Mouse (Mus musculus) stomach, embryonic 15.5 days (tissue): ENCODE measurements around the gene Ptprn2. TPM values are rescaled to one million over a fixed set of nuclear protein-coding genes. Genes with fewer than 3 reads are reported as not detected.

Experiments
- ATAC-seq: fragments of 200-750 bp; cut with Nextera tagmentation; 2 replicates; pipeline ENCODE4 v1.8.0; 2017; ENCODE audit warnings: low read depth, moderate number of reproducible peaks, moderate TSS enrichment; ENCODE audit not compliant: insufficient read depth, low FRiP score
- H3K27ac ChIP-seq: fragments of 300-500 bp; sonication (generic); 2 replicates; pipeline ENCODE4 v1.5.1; 2015; ENCODE audit warnings: mild to moderate bottlenecking, inconsistent platforms
- H3K27me3 ChIP-seq: fragments of 300-500 bp; sonication (generic); replicated peaks from 2 replicates; pipeline ENCODE4 v1.6.1; 2015; ENCODE audit warnings: inconsistent platforms
- H3K36me3 ChIP-seq: fragments of 300-500 bp; sonication (generic); 2 replicates; pipeline ENCODE4 v1.6.1; 2015; ENCODE audit warnings: inconsistent platforms
- H3K4me1 ChIP-seq: fragments of 300-500 bp; sonication (generic); 2 replicates; pipeline ENCODE4 v1.6.1; 2015; ENCODE audit warnings: inconsistent platforms
- H3K4me2 ChIP-seq: fragments of 300-500 bp; sonication (generic); 2 replicates; pipeline ENCODE4 v1.6.1; 2015; ENCODE audit warnings: mild to moderate bottlenecking, inconsistent platforms
- H3K4me3 ChIP-seq: fragments of 300-500 bp; sonication (generic); replicated peaks from 2 replicates; pipeline ENCODE4 v1.5.1; 2015; ENCODE audit warnings: inconsistent platforms
- H3K9ac ChIP-seq: fragments of 300-500 bp; sonication (generic); 2 replicates; pipeline ENCODE4 v1.6.1; 2015; ENCODE audit warnings: inconsistent platforms
- H3K9me3 ChIP-seq: fragments of 300-500 bp; sonication (generic); 2 replicates; pipeline ENCODE4 v1.6.1; 2016; ENCODE audit warnings: inconsistent platforms
- WGBS: fragments of 180-500 bp; shearing (Covaris S2); methylation state at CpG from one replicate; pipeline ENCODE4 v1.1.7; 2015; 5-methylcytosine and 5-hydroxymethylcytosine counted together
- polyA plus RNA-seq: library from polyadenylated mRNA; unstranded; fragments of >200 nt; fragmentation: Nextera tagmentation; extraction: Ambion mirVana; gene quantifications from 2 replicates; pipeline ENCODE4 v1.2.1, GENCODE M21; 2015

The Ptprn2 gene
- polyA plus RNA-seq, 1 experiment from 2014 or later, result 3.7 TPM

- H3K36me3 ChIP-seq, result no peaks in the 10 kb centered on the region
- ATAC-seq, result no peak
- H3K27ac ChIP-seq, result no peak overlapping the region
- no peak overlapping the region for H3K4me2 ChIP-seq
- H3K9me3 ChIP-seq, result no peaks in the 10 kb centered on the region
- H3K27me3 ChIP-seq, result no peaks in the 10 kb centered on the region
- no peak overlapping the region for H3K9ac ChIP-seq
- H3K4me3 ChIP-seq, result no peak overlapping the region
- 79% methylated on average over 1 of the region's 1 CpGs for WGBS
- no peaks in the 10 kb centered on the region for H3K4me1 ChIP-seq
Measured at GRCm38 (mm10) chr12:116981315-116981714, 495.8 kb downstream of the Ptprn2 start.

DNA sequence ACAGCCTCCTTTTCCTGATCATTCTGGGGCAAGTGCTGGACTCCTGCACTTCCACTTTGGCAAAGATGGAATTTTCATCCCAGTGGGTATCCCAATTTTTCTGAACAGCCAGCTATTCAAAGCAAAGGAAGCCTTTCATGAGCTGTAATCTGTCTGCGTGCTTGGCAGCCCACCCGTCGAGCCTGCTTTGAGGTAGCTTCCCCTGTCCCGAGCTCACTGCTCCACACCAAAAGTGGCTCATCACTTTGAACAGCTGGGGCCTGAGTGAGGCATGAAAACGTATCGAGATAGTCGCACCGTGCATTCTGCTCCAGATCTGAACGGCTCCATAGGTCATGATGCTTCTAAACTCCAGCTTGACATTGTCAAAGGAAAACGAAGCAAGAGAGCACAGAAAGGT, 503.6 kb downstream of the Ptprn2 start:
- Histone ChIP-seq H3K36me3 (no peaks in the 10 kb centered on the region), H3K4me2 (no peak overlapping the region), H3K9ac (no peak overlapping the region), H3K27me3 (no peaks in the 10 kb centered on the region), H3K4me1 (no peaks in the 10 kb centered on the region), H3K4me3 (no peak overlapping the region), H3K9me3 (no peaks in the 10 kb centered on the region), H3K27ac (no peak overlapping the region)
- no peak for ATAC-seq
- WGBS, result 68% methylated on average over 10 of the region's 10 CpGs

- H3K4me2 ChIP-seq, result no peak overlapping the region
- no peaks in the 10 kb centered on the region for H3K9me3 ChIP-seq
- 82% methylated on average over 2 of the region's 2 CpGs for WGBS
- no peak overlapping the region for H3K4me3 ChIP-seq
- H3K27me3 ChIP-seq, result no peaks in the 10 kb centered on the region
- no peaks in the 10 kb centered on the region for H3K4me1 ChIP-seq
- ATAC-seq, result no peak
- no peak overlapping the region for H3K9ac ChIP-seq
- H3K27ac ChIP-seq, result no peak overlapping the region
- H3K36me3 ChIP-seq, result no peaks in the 10 kb centered on the region
Measured at GRCm38 (mm10) chr12:117001546-117002148, 516.1 kb downstream of the Ptprn2 start.

- no peak overlapping the region for H3K4me3 ChIP-seq
- no peak overlapping the region for H3K4me2 ChIP-seq
- no peaks in the 10 kb centered on the region for H3K4me1 ChIP-seq
- no peaks in the 10 kb centered on the region for H3K27me3 ChIP-seq
- H3K27ac ChIP-seq, result no peak overlapping the region
- no peaks in the 10 kb centered on the region for H3K36me3 ChIP-seq
- H3K9ac ChIP-seq, result no peak overlapping the region
- H3K9me3 ChIP-seq, result no peaks in the 10 kb centered on the region
- WGBS, result 76% methylated on average over 15 of the region's 15 CpGs
- no peak for ATAC-seq
Measured at GRCm38 (mm10) chr12:117016753-117017595, 531.5 kb downstream of the Ptprn2 start.

DNA sequence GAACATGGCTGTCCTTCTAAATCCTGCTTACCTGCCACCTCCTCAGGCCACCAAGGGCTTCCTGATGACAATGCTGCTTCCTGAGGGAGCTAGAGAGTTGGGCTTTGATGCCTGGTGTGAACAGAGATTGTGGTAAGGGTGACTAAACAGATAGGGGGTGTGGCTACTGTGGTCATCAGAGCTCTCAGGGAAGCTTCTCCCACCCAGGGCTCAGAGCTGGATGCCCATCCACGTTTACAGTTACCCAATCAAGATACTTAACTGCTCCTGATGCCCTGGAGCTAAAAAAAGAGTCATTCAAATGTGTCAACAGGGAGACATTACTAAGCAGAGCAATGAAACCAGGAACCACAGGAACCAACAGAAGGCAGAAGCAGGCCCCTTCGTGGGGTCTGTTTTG, 532.4 kb downstream of the Ptprn2 start:
- 26% methylated on average over 2 of the region's 2 CpGs for WGBS

DNA sequence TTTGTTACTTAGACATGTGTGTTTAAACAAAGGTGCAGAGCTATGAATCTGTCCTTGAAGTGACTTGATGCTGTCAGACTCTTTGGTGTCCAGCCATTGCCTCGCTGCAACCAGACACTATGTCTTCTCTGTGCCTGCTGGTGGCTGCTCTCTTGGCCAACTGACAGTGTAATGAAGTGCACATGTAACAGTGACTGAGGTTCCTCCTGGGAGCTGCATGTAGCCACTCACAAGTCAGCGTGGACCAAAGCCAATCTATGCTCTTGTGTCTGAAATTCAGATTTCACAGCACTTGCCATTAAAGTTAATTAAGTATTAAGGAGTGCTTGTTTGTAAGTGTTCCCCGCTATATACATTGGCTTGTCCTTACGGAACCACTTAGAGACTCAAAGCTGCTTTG, 537.7 kb downstream of the Ptprn2 start:
- 83% methylated on average over 4 of the region's 4 CpGs for WGBS
- ATAC-seq, result no peak

More for the DNA sequence above, 532.4 kb downstream of the Ptprn2 start:
- Histone ChIP-seq H3K4me3 (no peak overlapping the region), H3K27ac (no peak overlapping the region), H3K9ac (no peak overlapping the region), H3K4me2 (no peak overlapping the region), H3K27me3 (no peaks in the 10 kb centered on the region), H3K9me3 (no peaks in the 10 kb centered on the region), H3K4me1 (no peaks in the 10 kb centered on the region), H3K36me3 (no peaks in the 10 kb centered on the region)
- no peak for ATAC-seq

GRCm38 (mm10) chr12:117024916-117025315, 539.4 kb downstream of the Ptprn2 start:
- WGBS, result 67% methylated on average over 4 of the region's 4 CpGs
- no peaks in the 10 kb centered on the region for H3K9me3 ChIP-seq
- no peak overlapping the region for H3K4me2 ChIP-seq
- H3K4me1 ChIP-seq, result no peaks in the 10 kb centered on the region
- H3K27me3 ChIP-seq, result no peaks in the 10 kb centered on the region
- no peak overlapping the region for H3K4me3 ChIP-seq
- H3K27ac ChIP-seq, result no peak overlapping the region
- H3K9ac ChIP-seq, result no peak overlapping the region
- no peaks in the 10 kb centered on the region for H3K36me3 ChIP-seq
- ATAC-seq, result no peak

More for the DNA sequence above, 537.7 kb downstream of the Ptprn2 start:
- Histone ChIP-seq H3K4me3 (no peak overlapping the region), H3K27me3 (no peaks in the 10 kb centered on the region), H3K9me3 (no peaks in the 10 kb centered on the region), H3K4me1 (no peaks in the 10 kb centered on the region), H3K9ac (no peak overlapping the region), H3K27ac (no peak overlapping the region), H3K4me2 (no peak overlapping the region), H3K36me3 (no peaks in the 10 kb centered on the region)

DNA sequence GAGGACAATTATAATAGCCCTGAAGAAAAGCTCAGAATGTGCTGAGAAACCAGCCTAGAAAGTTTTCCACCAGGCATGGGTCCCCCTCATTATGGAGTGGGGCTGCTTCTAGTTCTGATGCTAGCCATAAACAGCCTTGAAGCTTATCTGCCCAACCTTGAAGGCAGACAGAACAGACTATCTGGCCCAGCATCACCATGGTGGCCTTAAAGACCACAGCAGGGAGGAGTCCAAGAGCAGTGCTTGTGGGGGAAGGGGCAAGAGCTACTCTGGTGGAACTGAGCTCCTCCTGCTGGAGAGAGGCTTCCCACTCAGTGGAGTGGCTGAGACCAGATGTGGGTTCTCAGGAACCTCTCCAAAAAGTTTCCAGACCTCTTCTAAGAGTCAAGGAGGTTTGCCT, 540.2 kb downstream of the Ptprn2 start:
- H3K4me1 ChIP-seq, result no peaks in the 10 kb centered on the region
- H3K9ac ChIP-seq, result no peak overlapping the region
- H3K27me3 ChIP-seq, result no peaks in the 10 kb centered on the region
- no peaks in the 10 kb centered on the region for H3K9me3 ChIP-seq
- no peak overlapping the region for H3K4me2 ChIP-seq
- H3K36me3 ChIP-seq, result no peaks in the 10 kb centered on the region
- no peak for ATAC-seq
- no peak overlapping the region for H3K4me3 ChIP-seq
- H3K27ac ChIP-seq, result no peak overlapping the region

- Histone ChIP-seq H3K36me3 (no peaks in the 10 kb centered on the region), H3K4me3 (no peak overlapping the region), H3K27me3 (no peaks in the 10 kb centered on the region), H3K4me1 (no peaks in the 10 kb centered on the region), H3K4me2 (no peak overlapping the region), H3K9ac (no peak overlapping the region), H3K9me3 (no peaks in the 10 kb centered on the region), H3K27ac (no peak overlapping the region)
- WGBS, result 82% methylated on average over 6 of the region's 6 CpGs
- no peak for ATAC-seq
Measured at GRCm38 (mm10) chr12:117027351-117027750, 541.8 kb downstream of the Ptprn2 start.

- ATAC-seq, result no peak
- Histone ChIP-seq H3K4me2 (no peak overlapping the region), H3K27me3 (no peaks in the 10 kb centered on the region), H3K36me3 (no peaks in the 10 kb centered on the region), H3K4me3 (no peak overlapping the region), H3K27ac (no peak overlapping the region), H3K9ac (no peak overlapping the region), H3K9me3 (no peaks in the 10 kb centered on the region), H3K4me1 (no peaks in the 10 kb centered on the region)
- WGBS, result 82% methylated on average over 5 of the region's 5 CpGs
Measured at GRCm38 (mm10) chr12:117028333-117028961, 542.9 kb downstream of the Ptprn2 start.

DNA sequence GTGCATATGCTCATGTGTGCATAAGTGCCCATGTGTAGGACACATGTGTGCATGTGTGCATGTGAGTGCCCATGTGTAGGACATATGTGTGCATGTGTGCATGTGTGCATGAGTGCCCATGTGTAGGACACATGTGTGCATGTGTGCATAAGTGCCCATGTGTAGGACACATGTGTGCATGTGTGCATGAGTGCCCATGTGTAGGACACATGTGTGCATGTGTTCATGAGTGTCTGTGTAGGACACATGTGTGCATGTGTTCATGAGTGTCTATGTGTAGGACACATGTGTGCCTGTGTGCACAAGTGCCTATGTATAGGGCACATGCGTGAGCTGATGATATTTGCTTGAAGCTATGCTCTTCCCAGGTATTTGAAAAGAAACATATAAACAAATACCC, 547.7 kb downstream of the Ptprn2 start:
- ATAC-seq, result no peak
- no peaks in the 10 kb centered on the region for H3K27me3 ChIP-seq
- no peak overlapping the region for H3K4me3 ChIP-seq
- no peaks in the 10 kb centered on the region for H3K4me1 ChIP-seq
- H3K36me3 ChIP-seq, result no peaks in the 10 kb centered on the region
- no peak overlapping the region for H3K9ac ChIP-seq
- no peak overlapping the region for H3K27ac ChIP-seq
- no peaks in the 10 kb centered on the region for H3K9me3 ChIP-seq
- H3K4me2 ChIP-seq, result no peak overlapping the region
- WGBS, result 92% methylated on average over 1 of the region's 1 CpGs

DNA sequence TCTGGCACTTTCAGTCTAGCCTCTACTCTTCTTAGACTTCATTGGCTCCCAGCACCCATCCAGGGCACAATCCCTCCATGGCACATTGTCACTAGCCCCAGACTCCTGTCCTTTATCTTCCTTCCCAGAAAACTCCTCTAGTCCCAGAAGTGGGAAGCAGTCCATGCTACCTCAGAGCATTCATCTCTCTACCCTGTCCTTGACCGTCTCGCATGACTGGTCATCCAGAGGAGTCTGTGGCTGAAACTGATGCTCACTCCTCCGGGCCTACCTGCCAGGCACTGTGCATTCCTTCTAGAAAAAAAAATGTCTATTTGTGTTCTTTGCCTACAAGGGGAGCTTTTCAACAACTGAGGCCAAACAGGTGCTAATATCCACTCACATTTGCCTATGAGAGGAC, 549.0 kb downstream of the Ptprn2 start:
- H3K36me3 ChIP-seq, result no peaks in the 10 kb centered on the region
- no peak overlapping the region for H3K4me3 ChIP-seq
- no peaks in the 10 kb centered on the region for H3K27me3 ChIP-seq
- WGBS, result 89% methylated on average over 3 of the region's 3 CpGs
- no peak overlapping the region for H3K27ac ChIP-seq
- H3K4me2 ChIP-seq, result no peak overlapping the region
- no peaks in the 10 kb centered on the region for H3K9me3 ChIP-seq
- ATAC-seq, result no peak
- no peaks in the 10 kb centered on the region for H3K4me1 ChIP-seq
- no peak overlapping the region for H3K9ac ChIP-seq
